Mouse (Mus musculus) limb, embryonic 15.5 days (tissue): ENCODE results near the gene Skida1. TPM values are rescaled to one million over a fixed set of nuclear protein-coding genes. Genes with fewer than 3 reads are reported as not detected.

Experiments used
- ATAC-seq: fragments of 200-750 bp; cut with Nextera tagmentation; 2 replicates; pipeline ENCODE4 v1.8.0; 2017; ENCODE audit warnings: low read depth, moderate TSS enrichment; ENCODE audit not compliant: insufficient number of reproducible peaks, low FRiP score, low TSS enrichment
- H3K27ac ChIP-seq: fragments of 300-500 bp; sonication (generic); 2 replicates; pipeline ENCODE4 v1.5.1; 2015; ENCODE audit warnings: moderate library complexity, mild to moderate bottlenecking, inconsistent platforms
- H3K27me3 ChIP-seq: fragments of 300-500 bp; sonication (generic); 2 replicates; pipeline ENCODE4 v1.6.1; 2015; ENCODE audit warnings: inconsistent platforms
- H3K36me3 ChIP-seq: fragments of 300-500 bp; sonication (generic); 2 replicates; pipeline ENCODE4 v1.6.1; 2015; ENCODE audit warnings: inconsistent platforms
- H3K4me1 ChIP-seq: fragments of 300-500 bp; sonication (generic); 2 replicates; pipeline ENCODE4 v1.6.1; 2015; ENCODE audit warnings: inconsistent platforms
- H3K4me2 ChIP-seq: fragments of 300-500 bp; sonication (generic); 2 replicates; pipeline ENCODE4 v1.6.1; 2015; ENCODE audit warnings: mild to moderate bottlenecking, inconsistent platforms
- H3K4me3 ChIP-seq: fragments of 300-500 bp; sonication (generic); 2 replicates; pipeline ENCODE4 v1.5.1; 2015; ENCODE audit warnings: mild to moderate bottlenecking, inconsistent platforms
- H3K9ac ChIP-seq: fragments of 300-500 bp; sonication (generic); 2 replicates; pipeline ENCODE4 v1.6.1; 2015; ENCODE audit warnings: inconsistent platforms
- H3K9me3 ChIP-seq: fragments of 300-500 bp; sonication (generic); 2 replicates; pipeline ENCODE4 v1.6.1; 2016; ENCODE audit warnings: inconsistent platforms
- WGBS: fragments of 180-500 bp; shearing (Covaris S2); methylation state at CpG from one replicate; pipeline ENCODE4 v1.1.7; 2015; 5-methylcytosine and 5-hydroxymethylcytosine counted together
- polyA plus RNA-seq: library from polyadenylated mRNA; unstranded; fragments of >200 nt; fragmentation: Nextera tagmentation; extraction: Ambion mirVana; gene quantifications from 2 replicates; pipeline ENCODE4 v1.2.1, GENCODE M21; 2015

Skida1 gene
- polyA plus RNA-seq, 1 experiment from 2014 or later, result 7.6 TPM

GRCm38 (mm10) chr2:18033166-18034108, 15.4 kb downstream of the Skida1 start:
- no peak overlapping the region for H3K4me3 ChIP-seq
- no peaks in the 10 kb centered on the region for H3K36me3 ChIP-seq
- no peak overlapping the region for H3K27ac ChIP-seq
- peaks cover 26% of the 10 kb centered on the region for H3K4me1 ChIP-seq
- no peak overlapping the region for H3K9ac ChIP-seq
- 74% methylated on average over 10 of the region's 10 CpGs for WGBS
- no peaks in the 10 kb centered on the region for H3K9me3 ChIP-seq
- no peak overlapping the region for H3K4me2 ChIP-seq
- no peaks in the 10 kb centered on the region for H3K27me3 ChIP-seq
- no peak for ATAC-seq

GRCm38 (mm10) chr2:18032538-18032895, 16.3 kb downstream of the Skida1 start:
- ATAC-seq, result no peak
- Histone ChIP-seq H3K27me3 (no peaks in the 10 kb centered on the region), H3K4me2 (no peak overlapping the region), H3K4me1 (peaks cover 26% of the 10 kb centered on the region), H3K9ac (no peak overlapping the region), H3K4me3 (no peak overlapping the region), H3K36me3 (no peaks in the 10 kb centered on the region), H3K27ac (no peak overlapping the region), H3K9me3 (no peaks in the 10 kb centered on the region)
- 71% methylated on average over 5 of the region's 5 CpGs for WGBS

GRCm38 (mm10) chr2:18031831-18032537, 16.9 kb downstream of the Skida1 start:
- peaks cover 29% of the 10 kb centered on the region for H3K4me1 ChIP-seq
- no peaks in the 10 kb centered on the region for H3K27me3 ChIP-seq
- peak overlapping the region; percentile 42 for H3K4me3 ChIP-seq
- peak overlapping the region; percentile 80 for H3K4me2 ChIP-seq
- H3K27ac ChIP-seq, result no peak overlapping the region
- H3K9ac ChIP-seq, result peak overlapping the region; percentile 57
- no peaks in the 10 kb centered on the region for H3K36me3 ChIP-seq
- ATAC-seq, result no peak
- WGBS, result 5% methylated on average over 33 of the region's 34 CpGs
- H3K9me3 ChIP-seq, result no peaks in the 10 kb centered on the region

- no peak overlapping the region for H3K27ac ChIP-seq
- peak overlapping the region; percentile 57 for H3K9ac ChIP-seq
- no peak for ATAC-seq
- H3K9me3 ChIP-seq, result no peaks in the 10 kb centered on the region
- 9% methylated on average over 26 of the region's 26 CpGs for WGBS
- no peaks in the 10 kb centered on the region for H3K27me3 ChIP-seq
- peak overlapping the region; percentile 80 for H3K4me2 ChIP-seq
- H3K36me3 ChIP-seq, result no peaks in the 10 kb centered on the region
- peaks cover 35% of the 10 kb centered on the region for H3K4me1 ChIP-seq
- H3K4me3 ChIP-seq, result peak overlapping the region; percentile 42
These were observed 17.5 kb downstream of the Skida1 start for GRCm38 (mm10) chr2:18031271-18031821.

GRCm38 (mm10) chr2:18030581-18030980, 18.3 kb downstream of the Skida1 start:
- no peaks in the 10 kb centered on the region for H3K36me3 ChIP-seq
- no peaks in the 10 kb centered on the region for H3K9me3 ChIP-seq
- H3K4me2 ChIP-seq, result no peak overlapping the region
- no peak overlapping the region for H3K27ac ChIP-seq
- H3K9ac ChIP-seq, result no peak overlapping the region
- no peaks in the 10 kb centered on the region for H3K27me3 ChIP-seq
- H3K4me3 ChIP-seq, result no peak overlapping the region
- 79% methylated on average over 8 of the region's 8 CpGs for WGBS
- no peak for ATAC-seq
- H3K4me1 ChIP-seq, result peaks cover 41% of the 10 kb centered on the region

GRCm38 (mm10) chr2:18029656-18030055, 19.2 kb downstream of the Skida1 start:
- H3K4me2 ChIP-seq, result no peak overlapping the region
- no peaks in the 10 kb centered on the region for H3K27me3 ChIP-seq
- no peak for ATAC-seq
- H3K4me1 ChIP-seq, result peaks cover 44% of the 10 kb centered on the region
- no peaks in the 10 kb centered on the region for H3K9me3 ChIP-seq
- no peak overlapping the region for H3K27ac ChIP-seq
- no peak overlapping the region for H3K9ac ChIP-seq
- H3K4me3 ChIP-seq, result no peak overlapping the region
- no peaks in the 10 kb centered on the region for H3K36me3 ChIP-seq
- WGBS, result 87% methylated on average over 7 of the region's 7 CpGs

- peaks cover 42% of the 10 kb centered on the region for H3K4me1 ChIP-seq
- H3K27me3 ChIP-seq, result no peaks in the 10 kb centered on the region
- H3K4me3 ChIP-seq, result peak overlapping the region; percentile 65
- H3K9ac ChIP-seq, result peak overlapping the region; percentile 78
- peak; percentile 73 for ATAC-seq
- H3K9me3 ChIP-seq, result no peaks in the 10 kb centered on the region
- no peaks in the 10 kb centered on the region for H3K36me3 ChIP-seq
- H3K4me2 ChIP-seq, result peak overlapping the region; percentile 97
- H3K27ac ChIP-seq, result peak overlapping the region; percentile 97
- under 1% methylated on average over 61 of the region's 61 CpGs for WGBS
These were observed 20.5 kb downstream of the Skida1 start for GRCm38 (mm10) chr2:18028140-18029021.

- Histone ChIP-seq H3K4me3 (peak overlapping the region; percentile 65), H3K9ac (peak overlapping the region; percentile 78), H3K36me3 (no peaks in the 10 kb centered on the region), H3K4me1 (peaks cover 37% of the 10 kb centered on the region), H3K9me3 (no peaks in the 10 kb centered on the region), H3K27me3 (no peaks in the 10 kb centered on the region), H3K27ac (peak overlapping the region; percentile 97), H3K4me2 (peak overlapping the region; percentile 97)
- ATAC-seq, result peak; percentile 82
- WGBS, result under 1% methylated on average over 44 of the region's 44 CpGs
These were observed 21.3 kb downstream of the Skida1 start for GRCm38 (mm10) chr2:18027448-18028139.

- Histone ChIP-seq H3K27me3 (no peaks in the 10 kb centered on the region), H3K36me3 (no peaks in the 10 kb centered on the region), H3K9me3 (no peaks in the 10 kb centered on the region), H3K9ac (peak overlapping the region; percentile 37), H3K4me2 (peak overlapping the region; percentile 97), H3K4me3 (peak overlapping the region; percentile 65), H3K4me1 (peaks cover 24% of the 10 kb centered on the region), H3K27ac (peak overlapping the region; percentile 97)
- 1% methylated on average over 44 of the region's 44 CpGs for WGBS
- 0 out of 2 replicates have a peak, but pooled peaks have one; percentile 16 for ATAC-seq
These were observed 22.5 kb downstream of the Skida1 start for GRCm38 (mm10) chr2:18026116-18026947.

GRCm38 (mm10) chr2:18025781-18026115, 23.1 kb downstream of the Skida1 start:
- 5% methylated on average over 14 of the region's 14 CpGs for WGBS
- Histone ChIP-seq H3K4me2 (peak overlapping the region; percentile 97), H3K36me3 (no peaks in the 10 kb centered on the region), H3K27ac (peak overlapping the region; percentile 97), H3K27me3 (no peaks in the 10 kb centered on the region), H3K9ac (peak overlapping the region; percentile 33), H3K4me1 (peaks cover 20% of the 10 kb centered on the region), H3K4me3 (peak overlapping the region; percentile 65), H3K9me3 (no peaks in the 10 kb centered on the region)
- no peak for ATAC-seq
